Mouse (Mus musculus): ENCODE measurements around the gene Nf1. TPM values are rescaled to one million over a fixed set of nuclear protein-coding genes. Genes with fewer than 3 reads are reported as not detected.

The Nf1 gene
- polyA plus RNA-seq, 1 experiment from 2014 or later, result 5.0 TPM

- Histone ChIP-seq H3K4me1 (no peaks in the 10 kb centered on the region), H3K27ac (no peak overlapping the region), H3K4me3 (replicated peaks) (no peak overlapping the region), H3K9ac (no peak overlapping the region), H3K36me3 (no peaks in the 10 kb centered on the region), H3K9me3 (no peaks in the 10 kb centered on the region), H3K4me2 (no peak overlapping the region), H3K27me3 (replicated peaks) (no peaks in the 10 kb centered on the region)
- no peak for ATAC-seq (ENCODE audit: insufficient read depth, low FRiP score, low read depth)
- WGBS, result 55% methylated on average over 1 of the region's 1 CpGs
Measured at GRCm38 (mm10) chr11:79522944-79523343, 183.5 kb downstream of the Nf1 start.

- 61% methylated on average over 10 of the region's 10 CpGs for WGBS
- H3K4me2 ChIP-seq, result no peak within 1 kb of the TSS
Measured at GRCm38 (mm10) chr11:79523560-79524309, 184.2 kb downstream of the Nf1 start, which contains the start of gene Evi2b. Gene Evi2b, minus strand, starts transcription at chr11:79523762.

GRCm38 (mm10) chr11:79524310-79524575 lies 184.8 kb downstream of the Nf1 start:
- no peak for ATAC-seq (ENCODE audit: insufficient read depth, low FRiP score, low read depth)
- Histone ChIP-seq H3K4me2 (no peak overlapping the region), H3K36me3 (no peaks in the 10 kb centered on the region), H3K4me1 (no peaks in the 10 kb centered on the region), H3K4me3 (replicated peaks) (no peak overlapping the region), H3K27ac (no peak overlapping the region), H3K9me3 (no peaks in the 10 kb centered on the region), H3K27me3 (replicated peaks) (no peaks in the 10 kb centered on the region), H3K9ac (no peak overlapping the region)
- 78% methylated on average over 1 of the region's 1 CpGs for WGBS

More at GRCm38 (mm10) chr11:79523560-79524309, 184.2 kb downstream of the Nf1 start, which contains the start of gene Evi2b:
- ATAC-seq (ENCODE audit: insufficient read depth, low FRiP score, low read depth), result no peak
- H3K27me3 ChIP-seq (replicated peaks), result no peaks in the 10 kb centered on the region
- no peaks in the 10 kb centered on the region for H3K9me3 ChIP-seq
- no peaks in the 10 kb centered on the region for H3K4me1 ChIP-seq
- H3K27ac ChIP-seq, result 0 out of 2 replicates have a peak within 1 kb of the TSS, but pooled peaks have one; percentile 37
- H3K9ac ChIP-seq, result no peak within 1 kb of the TSS
- H3K4me3 ChIP-seq (replicated peaks), result no peak within 1 kb of the TSS
- H3K36me3 ChIP-seq, result no peaks in the 10 kb centered on the region

- WGBS, result 82% methylated on average over 3 of the region's 3 CpGs
- Histone ChIP-seq H3K9me3 (no peaks in the 10 kb centered on the region), H3K4me2 (no peak overlapping the region), H3K9ac (no peak overlapping the region), H3K36me3 (no peaks in the 10 kb centered on the region), H3K4me1 (no peaks in the 10 kb centered on the region), H3K27ac (no peak overlapping the region), H3K27me3 (replicated peaks) (no peaks in the 10 kb centered on the region), H3K4me3 (replicated peaks) (no peak overlapping the region)
- ATAC-seq (ENCODE audit: insufficient read depth, low FRiP score, low read depth), result no peak
Measured at GRCm38 (mm10) chr11:79526549-79526948, 187.1 kb downstream of the Nf1 start.

- H3K27ac ChIP-seq, result peak overlapping the region; percentile 40; the same call in 1 of the 2 replicates
Measured at GRCm38 (mm10) chr11:79527015-79527738, 187.7 kb downstream of the Nf1 start.

GRCm38 (mm10) chr11:79527739-79528384 lies 188.4 kb downstream of the Nf1 start:
- Histone ChIP-seq H3K4me3 (replicated peaks) (no peak overlapping the region), H3K36me3 (no peaks in the 10 kb centered on the region), H3K27me3 (replicated peaks) (no peaks in the 10 kb centered on the region), H3K4me2 (no peak overlapping the region), H3K9me3 (no peaks in the 10 kb centered on the region), H3K4me1 (no peaks in the 10 kb centered on the region), H3K27ac (peak overlapping the region; percentile 40; the same call in 1 of the 2 replicates), H3K9ac (no peak overlapping the region)
- WGBS, result 84% methylated on average over 5 of the region's 5 CpGs
- ATAC-seq (ENCODE audit: insufficient read depth, low FRiP score, low read depth), result no peak

More at GRCm38 (mm10) chr11:79527015-79527738, 187.7 kb downstream of the Nf1 start:
- ATAC-seq (ENCODE audit: insufficient read depth, low FRiP score, low read depth), result no peak
- no peaks in the 10 kb centered on the region for H3K9me3 ChIP-seq
- no peaks in the 10 kb centered on the region for H3K36me3 ChIP-seq
- H3K9ac ChIP-seq, result no peak overlapping the region
- no peaks in the 10 kb centered on the region for H3K27me3 ChIP-seq (replicated peaks)
- no peak overlapping the region for H3K4me3 ChIP-seq (replicated peaks)
- no peaks in the 10 kb centered on the region for H3K4me1 ChIP-seq
- WGBS, result 67% methylated on average over 15 of the region's 15 CpGs
- no peak overlapping the region for H3K4me2 ChIP-seq

GRCm38 (mm10) chr11:79528601-79529000 lies 189.1 kb downstream of the Nf1 start:
- H3K9me3 ChIP-seq, result no peaks in the 10 kb centered on the region
- 68% methylated on average over 3 of the region's 3 CpGs for WGBS
- H3K4me2 ChIP-seq, result no peak overlapping the region
- H3K36me3 ChIP-seq, result no peaks in the 10 kb centered on the region
- H3K4me1 ChIP-seq, result no peaks in the 10 kb centered on the region
- H3K9ac ChIP-seq, result no peak overlapping the region
- no peak overlapping the region for H3K4me3 ChIP-seq (replicated peaks)
- H3K27ac ChIP-seq, result no peak overlapping the region
- no peaks in the 10 kb centered on the region for H3K27me3 ChIP-seq (replicated peaks)
- ATAC-seq (ENCODE audit: insufficient read depth, low FRiP score, low read depth), result no peak

- H3K9ac ChIP-seq, result no peak overlapping the region
- no peak overlapping the region for H3K4me2 ChIP-seq
- no peak overlapping the region; the same call in 1 of the 2 replicates for H3K27ac ChIP-seq
- no peak for ATAC-seq (ENCODE audit: insufficient read depth, low FRiP score, low read depth)
- no peaks in the 10 kb centered on the region for H3K9me3 ChIP-seq
- WGBS, result 93% methylated on average over 6 of the region's 6 CpGs
- no peaks in the 10 kb centered on the region for H3K27me3 ChIP-seq (replicated peaks)
- H3K4me1 ChIP-seq, result peaks cover 5% of the 10 kb centered on the region; the same call in 1 of the 2 replicates
- no peak overlapping the region for H3K4me3 ChIP-seq (replicated peaks)
- 0 out of 2 replicates have a peak, but pooled peaks cover 3% of the 10 kb centered on the region for H3K36me3 ChIP-seq
Measured at GRCm38 (mm10) chr11:79529226-79529625, 189.7 kb downstream of the Nf1 start.

GRCm38 (mm10) chr11:79529736-79530135 lies 190.2 kb downstream of the Nf1 start:
- 79% methylated on average over 2 of the region's 2 CpGs for whole genome bisulfite sequencing
- ATAC-seq (ENCODE audit: insufficient read depth, low FRiP score, low read depth), result no peak

GRCm38 (mm10) chr11:79530333-79530761 lies 190.9 kb downstream of the Nf1 start, which contains the start of the genes Evi2 and Evi2a:
Gene Evi2, minus strand, starts transcription at chr11:79530589.
Gene Evi2a, minus strand, starts transcription at chr11:79530609.
- H3K4me1 ChIP-seq, result peaks cover 6% of the 10 kb centered on the region; the same call in 1 of the 2 replicates
- H3K4me2 ChIP-seq, result no peak within 1 kb of the TSS
- H3K36me3 ChIP-seq, result 0 out of 2 replicates have a peak, but pooled peaks cover 3% of the 10 kb centered on the region
- no peaks in the 10 kb centered on the region for H3K27me3 ChIP-seq (replicated peaks)
- no peak within 1 kb of the TSS for H3K27ac ChIP-seq
- no peaks in the 10 kb centered on the region for H3K9me3 ChIP-seq
- no peak within 1 kb of the TSS for H3K4me3 ChIP-seq (replicated peaks)
- 78% methylated on average over 7 of the region's 7 CpGs for WGBS
- H3K9ac ChIP-seq, result no peak within 1 kb of the TSS
- ATAC-seq (ENCODE audit: insufficient read depth, low FRiP score, low read depth), result no peak

More at GRCm38 (mm10) chr11:79529736-79530135, 190.2 kb downstream of the Nf1 start:
- H3K27ac ChIP-seq, result no peak overlapping the region
- no peak overlapping the region for H3K9ac ChIP-seq
- no peaks in the 10 kb centered on the region for H3K27me3 ChIP-seq (replicated peaks)
- H3K4me2 ChIP-seq, result no peak overlapping the region
- H3K4me3 ChIP-seq (replicated peaks), result no peak overlapping the region
- H3K4me1 ChIP-seq, result peaks cover 6% of the 10 kb centered on the region; the same call in 1 of the 2 replicates
- H3K36me3 ChIP-seq, result 0 out of 2 replicates have a peak, but pooled peaks cover 3% of the 10 kb centered on the region
- no peaks in the 10 kb centered on the region for H3K9me3 ChIP-seq

GRCm38 (mm10) chr11:79530774-79531173 lies 191.3 kb downstream of the Nf1 start:
- no peaks in the 10 kb centered on the region for H3K27me3 ChIP-seq (replicated peaks)
- no peak overlapping the region for H3K4me3 ChIP-seq (replicated peaks)
- no peak for ATAC-seq (ENCODE audit: insufficient read depth, low FRiP score, low read depth)
- H3K36me3 ChIP-seq, result 0 out of 2 replicates have a peak, but pooled peaks cover 3% of the 10 kb centered on the region
- H3K27ac ChIP-seq, result no peak overlapping the region
- H3K4me1 ChIP-seq, result peaks cover 6% of the 10 kb centered on the region; the same call in 1 of the 2 replicates
- no peak overlapping the region for H3K4me2 ChIP-seq
- 83% methylated on average over 11 of the region's 11 CpGs for WGBS
- H3K9ac ChIP-seq, result no peak overlapping the region
- no peaks in the 10 kb centered on the region for H3K9me3 ChIP-seq

Data from stomach, embryonic 15.5 days (tissue).